Mouse (Mus musculus) stomach, postnatal 0 days (tissue): ENCODE data around the gene Idh2. TPM values are rescaled to one million over a fixed set of nuclear protein-coding genes. Genes with fewer than 3 reads are reported as not detected.
A peak's percentile ranks its signal among the peaks of the same experiment; 100 is the strongest.

ENCODE experiments used
- ATAC-seq: fragments of 200-750 bp; cut with Nextera tagmentation; 2 replicates; pipeline ENCODE4 v1.8.0; 2017; ENCODE audit not compliant: low FRiP score, low TSS enrichment
- DNase-seq: peaks from one replicate; pipeline ENCODE4 v3.0.0-alpha.2; 2016; ENCODE audit warnings: low spot score
- H3K27ac ChIP-seq: fragments of 300-500 bp; sonication (generic); replicated peaks from 2 replicates; pipeline ENCODE4 v1.5.1; 2014; ENCODE audit warnings: mild to moderate bottlenecking, control low read depth
- H3K27me3 ChIP-seq: fragments of 300-500 bp; sonication (generic); 2 replicates; pipeline ENCODE4 v1.6.1; 2014; ENCODE audit warnings: low read length; ENCODE audit not compliant: control insufficient read depth, insufficient read depth
- H3K36me3 ChIP-seq: fragments of 300-500 bp; sonication (generic); 2 replicates; pipeline ENCODE4 v1.6.1; 2014; ENCODE audit warnings: low read length, mixed read lengths; ENCODE audit not compliant: control insufficient read depth, insufficient read depth
- H3K4me1 ChIP-seq: fragments of 300-500 bp; sonication (generic); replicated peaks from 2 replicates; pipeline ENCODE4 v1.6.1; 2014; ENCODE audit warnings: antibody characterized with exemption; ENCODE audit not compliant: control insufficient read depth, insufficient read depth
- H3K4me2 ChIP-seq: fragments of 300-500 bp; sonication (generic); replicated peaks from 2 replicates; pipeline ENCODE4 v1.6.1; 2014; ENCODE audit warnings: low read depth, mild to moderate bottlenecking, control low read depth, moderate library complexity
- H3K4me3 ChIP-seq: fragments of 300-500 bp; sonication (generic); 2 replicates; pipeline ENCODE4 v1.5.1; 2014; ENCODE audit warnings: low read depth, low read length, control low read depth
- H3K9ac ChIP-seq: fragments of 300-500 bp; sonication (generic); 2 replicates; pipeline ENCODE4 v1.6.1; 2014; ENCODE audit warnings: mild to moderate bottlenecking, low read length, control low read depth, mixed read lengths
- H3K9me3 ChIP-seq: fragments of 300-500 bp; sonication (generic); 2 replicates; pipeline ENCODE4 v1.6.1; 2016; ENCODE audit warnings: low read length; ENCODE audit not compliant: control insufficient read depth
- CTCF ChIP-seq: IDR thresholded peaks from 2 replicates; pipeline ENCODE4 v1.5.1; 2016; ENCODE audit warnings: antibody characterized with exemption, low read depth, mild to moderate bottlenecking, moderate library complexity
- EP300 ChIP-seq: optimal IDR thresholded peaks from 2 replicates; pipeline ENCODE3; 2016; ENCODE audit warnings: antibody characterized with exemption
- WGBS: fragments of 180-500 bp; shearing (Covaris S2); extraction: QIAGEN DNeasy Blood & Tissue Kit; methylation state at CpG from one replicate; pipeline ENCODE4 v1.1.7; 2014; 5-methylcytosine and 5-hydroxymethylcytosine counted together
- polyA plus RNA-seq: library from polyadenylated mRNA; unstranded; fragments of >200 nt; fragmentation: Nextera tagmentation; extraction: Ambion mirVana; gene quantifications from 2 replicates; pipeline ENCODE4 v1.2.1, GENCODE M21; 2015

Idh2 gene
- polyA plus RNA-seq, 1 experiment from 2014 or later: 288 TPM

DNA sequence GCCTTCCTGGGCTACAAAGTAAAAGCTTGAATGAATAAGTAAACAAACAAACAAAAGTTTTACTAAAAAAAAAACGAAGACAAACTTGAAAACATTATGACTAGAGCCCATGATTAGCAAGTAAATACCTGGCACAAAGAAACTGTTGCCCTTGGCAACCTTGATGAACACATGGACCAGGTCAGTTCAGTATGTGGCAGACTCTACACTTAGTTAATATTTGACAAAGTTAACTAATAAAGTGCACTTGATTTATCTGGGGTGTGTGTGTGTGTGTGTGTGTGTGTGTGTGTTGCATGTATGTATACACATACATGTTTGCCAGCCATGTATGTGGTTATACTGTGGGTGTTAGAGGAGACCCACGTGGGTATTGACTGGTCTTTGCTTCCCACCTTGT, 65.4 kb downstream of the Idh2 start:
- ATAC-seq (peak; percentile 48), DNase-seq (peak; percentile 42)
- Histone ChIP-seq H3K4me3 (no peak overlapping the region), H3K4me2 (no peak overlapping the region), H3K9ac (no peak overlapping the region), H3K9me3 (no peaks in the 10 kb centered on the region), H3K27me3 (no peaks in the 10 kb centered on the region), H3K36me3 (no peaks in the 10 kb centered on the region), H3K4me1 (peaks cover 7% of the 10 kb centered on the region), H3K27ac (no peak overlapping the region)
- no peak for TF ChIP-seq EP300
- no peak for TF ChIP-seq CTCF
- WGBS: 40% methylated on average over 2 of the region's 2 CpGs

DNA sequence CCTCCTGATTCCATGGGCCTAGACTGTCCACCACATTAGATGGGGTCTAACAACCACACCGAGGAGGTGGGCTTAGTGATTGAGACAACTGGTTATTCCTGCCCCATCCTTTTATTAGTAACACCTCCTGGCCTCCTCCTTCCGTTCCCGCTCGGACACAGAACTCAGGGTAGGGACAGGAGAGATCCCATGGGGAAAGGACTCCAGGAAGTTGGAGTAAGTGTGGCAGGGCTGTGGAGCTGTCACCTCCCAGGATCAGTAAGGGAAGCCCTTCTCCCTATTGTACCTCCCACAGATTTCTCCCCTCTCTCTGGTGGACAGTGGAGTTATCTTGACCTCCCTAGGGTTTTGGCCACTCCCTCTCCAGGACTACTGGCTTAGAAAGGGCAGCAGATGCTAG, 68.2 kb downstream of the Idh2 start:
- TF ChIP-seq EP300 (no peak), CTCF (no peak)

More for the DNA sequence above, 68.2 kb downstream of the Idh2 start:
- DNase-seq: no peak
- no peak overlapping the region for H3K27ac ChIP-seq
- no peaks in the 10 kb centered on the region for H3K27me3 ChIP-seq
- 83% methylated on average over 4 of the region's 4 CpGs for WGBS
- no peak overlapping the region for H3K4me2 ChIP-seq
- peaks cover 2% of the 10 kb centered on the region for H3K4me1 ChIP-seq
- no peak for ATAC-seq
- H3K36me3 ChIP-seq: no peaks in the 10 kb centered on the region
- no peaks in the 10 kb centered on the region for H3K9me3 ChIP-seq
- H3K9ac ChIP-seq: no peak overlapping the region
- H3K4me3 ChIP-seq: no peak overlapping the region

Other genes starting within 250 kb of the Idh2 start
- gene Ap3s2, start 194.7 kb downstream of the Idh2 start, polyA plus RNA-seq: 17.7 and 17.8 TPM in 2 replicates
- 34.3 and 34.9 TPM in 2 replicates for gene Arpin, start 180.0 kb downstream of the Idh2 start, polyA plus RNA-seq
- 10.3 and 12.0 TPM in 2 replicates for gene Zfp710, start 90.6 kb downstream of the Idh2 start, polyA plus RNA-seq
- 19.4 and 19.9 TPM in 2 replicates for gene Sema4b, start 71.4 kb upstream of the Idh2 start, polyA plus RNA-seq
- 187 and 189 TPM in 2 replicates for gene Cib1, start 117.4 kb upstream of the Idh2 start, polyA plus RNA-seq
- gene Gdpgp1, start 117.5 kb upstream of the Idh2 start, polyA plus RNA-seq: 2.9 and 3.2 TPM in 2 replicates
- 1.2 TPM in 2 replicates for gene Ttll13, start 131.0 kb upstream of the Idh2 start, polyA plus RNA-seq
- gene Ngrn, start 145.8 kb upstream of the Idh2 start, polyA plus RNA-seq: 33.6 and 34.5 TPM in 2 replicates
- 4.9 and 7.5 TPM in 2 replicates for gene Vps33b, start 154.3 kb upstream of the Idh2 start, polyA plus RNA-seq
- gene Prc1, start 179.1 kb upstream of the Idh2 start, polyA plus RNA-seq: 32.6 and 38.0 TPM in 2 replicates
- gene Rccd1, start 209.1 kb upstream of the Idh2 start, polyA plus RNA-seq: 3.7 and 3.8 TPM in 2 replicates
- gene Unc45a, start 225.6 kb upstream of the Idh2 start, polyA plus RNA-seq: 30.7 and 34.5 TPM in 2 replicates
- gene Hddc3, start 227.7 kb upstream of the Idh2 start, polyA plus RNA-seq: 8.6 and 10.4 TPM in 2 replicates